Mouse (Mus musculus): ENCODE measurements around the gene Tmbim4. TPM values are rescaled to one million over a fixed set of nuclear protein-coding genes. Genes with fewer than 3 reads are reported as not detected.

Gene Tmbim4
- total RNA-seq, 2 experiments from 2014 or later: 58.7 to 68.8 TPM

- DNase-seq (ENCODE audit: extremely low spot score in 1 of 2, low spot score in 2 of 2): no peak
- intact Hi-C loops (cut with DNase I): no loop called here
- TF ChIP-seq CTCF (IDR thresholded peaks at IDR 0.05): no peak
- Histone ChIP-seq H3K4me3 (no peak overlapping the region), H3K27ac (no peak overlapping the region)
Measured at GRCm38 (mm10) chr10:120170277-120170676, 31.1 kb upstream of the Tmbim4 start.

- Histone ChIP-seq H3K27ac (no peak overlapping the region), H3K4me3 (no peak overlapping the region)
- no peak for TF ChIP-seq CTCF (IDR thresholded peaks at IDR 0.05)
- intact Hi-C loops (cut with DNase I): no loop called here
- DNase-seq (ENCODE audit: extremely low spot score in 1 of 2, low spot score in 2 of 2): no peak
Measured at GRCm38 (mm10) chr10:120171340-120171739, 30.1 kb upstream of the Tmbim4 start.

GRCm38 (mm10) chr10:120174192-120174705 is 27.1 kb upstream of the Tmbim4 start:
- no peak overlapping the region for H3K27ac ChIP-seq
- intact Hi-C loops (cut with DNase I): no loop called here
- H3K4me3 ChIP-seq: no peak overlapping the region
- no peak for DNase-seq (ENCODE audit: extremely low spot score in 1 of 2, low spot score in 2 of 2)
- TF ChIP-seq CTCF (IDR thresholded peaks at IDR 0.05): no peak

- peak; percentile 39 for TF ChIP-seq CTCF (IDR thresholded peaks at IDR 0.05)
- intact Hi-C loops (cut with DNase I): no loop called here
- no peak for DNase-seq (ENCODE audit: extremely low spot score in 1 of 2, low spot score in 2 of 2)
- Histone ChIP-seq H3K27ac (no peak overlapping the region), H3K4me3 (no peak overlapping the region)
Measured at GRCm38 (mm10) chr10:120182887-120183286, 18.5 kb upstream of the Tmbim4 start.

GRCm38 (mm10) chr10:120183342-120183741 is 18.0 kb upstream of the Tmbim4 start:
- Histone ChIP-seq H3K27ac (no peak overlapping the region), H3K4me3 (no peak overlapping the region)
- intact Hi-C loops (cut with DNase I): no loop called here
- no peak for DNase-seq (ENCODE audit: extremely low spot score in 1 of 2, low spot score in 2 of 2)
- TF ChIP-seq CTCF (IDR thresholded peaks at IDR 0.05): no peak

- Histone ChIP-seq H3K27ac (no peak overlapping the region), H3K4me3 (no peak overlapping the region)
- no peak for DNase-seq (ENCODE audit: extremely low spot score in 1 of 2, low spot score in 2 of 2)
- no peak for TF ChIP-seq CTCF (IDR thresholded peaks at IDR 0.05)
- intact Hi-C loops (cut with DNase I): no loop called here
Measured at GRCm38 (mm10) chr10:120188513-120188912, 12.9 kb upstream of the Tmbim4 start.

GRCm38 (mm10) chr10:120189276-120189675 is 12.1 kb upstream of the Tmbim4 start:
- intact Hi-C loops (cut with DNase I): no loop called here
- no peak for DNase-seq (ENCODE audit: extremely low spot score in 1 of 2, low spot score in 2 of 2)
- no peak overlapping the region for H3K4me3 ChIP-seq
- no peak overlapping the region for H3K27ac ChIP-seq
- TF ChIP-seq CTCF (IDR thresholded peaks at IDR 0.05): no peak

- DNase-seq (ENCODE audit: extremely low spot score in 1 of 2, low spot score in 2 of 2): no peak
- no peak overlapping the region for H3K4me3 ChIP-seq
- intact Hi-C loops (cut with DNase I): no loop called here
- no peak overlapping the region for H3K27ac ChIP-seq
- no peak for TF ChIP-seq CTCF (IDR thresholded peaks at IDR 0.05)
Measured at GRCm38 (mm10) chr10:120189782-120190181, 11.6 kb upstream of the Tmbim4 start.

GRCm38 (mm10) chr10:120191165-120191564 is 10.2 kb upstream of the Tmbim4 start:
- DNase-seq (ENCODE audit: extremely low spot score in 1 of 2, low spot score in 2 of 2): no peak
- no peak overlapping the region for H3K4me3 ChIP-seq
- intact Hi-C loops (cut with DNase I): no loop called here
- no peak for TF ChIP-seq CTCF (IDR thresholded peaks at IDR 0.05)
- no peak overlapping the region for H3K27ac ChIP-seq

GRCm38 (mm10) chr10:120192278-120192677 is 9.1 kb upstream of the Tmbim4 start:
- no peak for TF ChIP-seq CTCF (IDR thresholded peaks at IDR 0.05)
- intact Hi-C loops (cut with DNase I): no loop called here
- DNase-seq (ENCODE audit: extremely low spot score in 1 of 2, low spot score in 2 of 2): no peak
- H3K4me3 ChIP-seq: no peak overlapping the region
- no peak overlapping the region for H3K27ac ChIP-seq

GRCm38 (mm10) chr10:120193255-120193654 is 8.1 kb upstream of the Tmbim4 start:
- Histone ChIP-seq H3K27ac (no peak overlapping the region), H3K4me3 (no peak overlapping the region)
- intact Hi-C loops (cut with DNase I): no loop called here
- TF ChIP-seq CTCF (IDR thresholded peaks at IDR 0.05): no peak
- no peak for DNase-seq (ENCODE audit: extremely low spot score in 1 of 2, low spot score in 2 of 2)

- no peak overlapping the region for H3K4me3 ChIP-seq
- intact Hi-C loops (cut with DNase I): no loop called here
- no peak for TF ChIP-seq CTCF (IDR thresholded peaks at IDR 0.05)
- no peak for DNase-seq (ENCODE audit: extremely low spot score in 1 of 2, low spot score in 2 of 2)
- H3K27ac ChIP-seq: no peak overlapping the region
Measured at GRCm38 (mm10) chr10:120197061-120197835, 4.1 kb upstream of the Tmbim4 start.

- DNase-seq (ENCODE audit: extremely low spot score in 1 of 2, low spot score in 2 of 2): peak; percentile 70 to 81
- intact Hi-C loops (cut with DNase I): loop anchor here (2.0 to 5.0 kb wide), 3 partner anchors 75 to 555 kb away; no protein-coding TSS in a partner anchor
- peak; percentile 99 for TF ChIP-seq CTCF (IDR thresholded peaks at IDR 0.05)
- Histone ChIP-seq H3K27ac (0 out of 2 replicates have a peak within 1 kb of the TSS, but pooled peaks have one; percentile 9), H3K4me3 (peak within 1 kb of the TSS; percentile 43)
Measured at GRCm38 (mm10) chr10:120201961-120202402, 592 bp downstream of the Tmbim4 start, which contains the start of gene Irak3. TSS of gene Irak3 (minus strand) at chr10:120202130.

Measured in left cerebral cortex, adult 2 months (tissue).